Mouse (Mus musculus): ENCODE data around the gene Kcnc1.

GRCm38 (mm10) chr7:46473141-46473540 lies 76.8 kb downstream of the Kcnc1 start:
- no peak for TF ChIP-seq CTCF (IDR thresholded peaks at IDR 0.05; ENCODE audit: low read depth)
- TF ChIP-seq EP300 (optimal IDR thresholded peaks at IDR 0.05), result no peak
